Mouse (Mus musculus) midbrain, embryonic 13.5 days (tissue): ENCODE data around the gene Slc25a54. TPM values are rescaled to one million over a fixed set of nuclear protein-coding genes. Genes with fewer than 3 reads are reported as not detected.

Source experiments
- ATAC-seq: fragments of 200-750 bp; cut with Nextera tagmentation; 2 replicates; pipeline ENCODE4 v1.8.0; 2017; ENCODE audit warnings: mild to moderate bottlenecking, moderate TSS enrichment, moderate library complexity
- H3K27ac ChIP-seq: fragments of 300-500 bp; sonication (generic); 2 replicates; pipeline ENCODE4 v1.5.1; 2015; ENCODE audit warnings: inconsistent platforms, mild to moderate bottlenecking, moderate library complexity
- H3K27me3 ChIP-seq: fragments of 300-500 bp; sonication (generic); 2 replicates; pipeline ENCODE4 v1.6.1; 2015; ENCODE audit warnings: mild to moderate bottlenecking, inconsistent platforms
- H3K36me3 ChIP-seq: fragments of 300-500 bp; sonication (generic); 2 replicates; pipeline ENCODE4 v1.6.1; 2015; ENCODE audit warnings: mild to moderate bottlenecking, inconsistent platforms
- H3K4me1 ChIP-seq: fragments of 300-500 bp; sonication (generic); replicated peaks from 2 replicates; pipeline ENCODE4 v1.6.1; 2015; ENCODE audit warnings: inconsistent platforms
- H3K4me2 ChIP-seq: fragments of 300-500 bp; sonication (generic); replicated peaks from 2 replicates; pipeline ENCODE4 v1.6.1; 2015; ENCODE audit warnings: moderate library complexity, mild to moderate bottlenecking, inconsistent platforms
- H3K4me3 ChIP-seq: fragments of 300-500 bp; sonication (generic); replicated peaks from 2 replicates; pipeline ENCODE4 v1.5.1; 2015; ENCODE audit warnings: mild to moderate bottlenecking, inconsistent platforms
- H3K9ac ChIP-seq: fragments of 300-500 bp; sonication (generic); replicated peaks from 2 replicates; pipeline ENCODE4 v1.6.1; 2015; ENCODE audit warnings: mild to moderate bottlenecking, inconsistent platforms
- H3K9me3 ChIP-seq: fragments of 300-500 bp; sonication (generic); 2 replicates; pipeline ENCODE4 v1.6.1; 2016; ENCODE audit warnings: mild to moderate bottlenecking, inconsistent platforms
- WGBS: fragments of 180-500 bp; shearing (Covaris S2); methylation state at CpG from one replicate; pipeline ENCODE4 v1.1.7; 2015; 5-methylcytosine and 5-hydroxymethylcytosine counted together
- polyA plus RNA-seq: library from polyadenylated mRNA; unstranded; fragments of >200 nt; fragmentation: Nextera tagmentation; extraction: Ambion mirVana; gene quantifications from 2 replicates; pipeline ENCODE4 v1.2.1, GENCODE M21; 2015

The Slc25a54 gene
- polyA plus RNA-seq, 1 experiment from 2014 or later, result not detected

DNA sequence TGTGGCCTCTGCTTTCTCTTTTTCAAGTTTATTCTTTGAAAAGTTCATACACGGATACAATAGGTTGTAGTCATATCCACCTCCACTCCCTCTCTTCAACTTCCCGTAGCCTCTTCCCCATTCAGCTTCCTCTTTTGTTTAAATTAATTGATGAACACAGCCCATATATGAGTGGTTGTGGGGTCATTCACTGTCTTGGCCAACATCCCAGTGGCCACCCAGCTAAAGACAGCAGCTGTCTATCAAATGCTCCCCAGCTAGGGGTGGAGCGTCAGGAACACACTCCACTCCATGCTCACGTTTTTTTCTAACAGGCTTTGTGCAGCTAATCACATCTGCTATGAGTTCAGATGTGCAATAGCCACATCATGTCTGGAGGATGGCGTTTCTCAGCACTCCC lies 49.5 kb downstream of the Slc25a54 start:
- Histone ChIP-seq H3K4me2 (no peak overlapping the region), H3K9me3 (peaks cover 12% of the 10 kb centered on the region), H3K9ac (no peak overlapping the region), H3K4me3 (no peak overlapping the region), H3K27me3 (no peaks in the 10 kb centered on the region), H3K27ac (no peak overlapping the region), H3K4me1 (no peaks in the 10 kb centered on the region), H3K36me3 (peaks cover 12% of the 10 kb centered on the region)
- WGBS, result 81% methylated on average over 5 of the region's 5 CpGs
- no peak for ATAC-seq

DNA sequence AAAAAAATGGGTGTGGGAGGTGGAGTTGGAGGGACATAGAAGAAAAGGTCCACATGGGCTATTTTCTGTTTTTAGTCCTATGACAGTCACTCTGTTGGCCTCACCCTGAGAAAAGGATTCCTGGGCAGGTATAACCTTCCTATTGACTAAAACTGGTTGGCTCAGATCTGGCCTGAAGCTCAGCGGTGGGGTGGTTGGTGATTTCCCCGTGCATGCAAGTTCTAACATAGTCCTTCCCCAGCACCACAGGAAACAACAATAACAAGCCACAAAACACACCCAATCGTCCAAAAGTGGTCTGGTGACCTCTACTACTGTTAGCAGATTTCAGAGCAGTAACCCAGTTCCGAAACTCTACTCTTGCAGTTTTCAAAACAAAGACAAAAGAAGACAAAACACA lies 52.7 kb downstream of the Slc25a54 start:
- H3K27ac ChIP-seq, result no peak overlapping the region
- H3K4me1 ChIP-seq, result no peaks in the 10 kb centered on the region
- 92% methylated on average over 4 of the region's 4 CpGs for WGBS
- no peak for ATAC-seq
- H3K27me3 ChIP-seq, result no peaks in the 10 kb centered on the region
- no peak overlapping the region for H3K4me3 ChIP-seq
- peaks cover 12% of the 10 kb centered on the region for H3K9me3 ChIP-seq
- H3K36me3 ChIP-seq, result peaks cover 8% of the 10 kb centered on the region; the same call in 1 of the 2 replicates
- H3K9ac ChIP-seq, result no peak overlapping the region
- no peak overlapping the region for H3K4me2 ChIP-seq

DNA sequence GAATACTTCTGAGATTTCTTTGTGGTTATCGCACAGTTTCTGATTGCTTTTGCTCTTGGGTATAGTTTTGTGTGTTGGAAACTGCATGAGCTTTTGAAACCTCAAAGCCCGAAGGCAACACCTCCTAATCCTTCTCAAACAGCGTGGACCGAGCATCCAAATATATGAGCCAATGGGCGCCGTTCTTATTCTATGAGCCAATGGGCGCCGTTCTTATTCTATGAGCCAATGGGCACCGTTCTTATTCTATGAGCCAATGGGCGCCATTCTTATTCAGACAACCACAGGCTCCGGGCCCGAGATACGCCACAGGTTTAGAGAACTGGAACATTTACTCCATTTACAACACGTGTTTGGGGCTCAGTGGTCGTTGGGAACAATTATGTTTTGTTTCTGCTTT lies 53.8 kb downstream of the Slc25a54 start:
- H3K9me3 ChIP-seq, result peaks cover 12% of the 10 kb centered on the region
- no peaks in the 10 kb centered on the region for H3K27me3 ChIP-seq
- H3K4me2 ChIP-seq, result no peak overlapping the region
- no peak overlapping the region for H3K9ac ChIP-seq
- WGBS, result 96% methylated on average over 15 of the region's 15 CpGs
- no peak overlapping the region for H3K27ac ChIP-seq
- ATAC-seq, result no peak
- H3K4me3 ChIP-seq, result no peak overlapping the region
- no peaks in the 10 kb centered on the region for H3K4me1 ChIP-seq
- H3K36me3 ChIP-seq, result peaks cover 8% of the 10 kb centered on the region; the same call in 1 of the 2 replicates

DNA sequence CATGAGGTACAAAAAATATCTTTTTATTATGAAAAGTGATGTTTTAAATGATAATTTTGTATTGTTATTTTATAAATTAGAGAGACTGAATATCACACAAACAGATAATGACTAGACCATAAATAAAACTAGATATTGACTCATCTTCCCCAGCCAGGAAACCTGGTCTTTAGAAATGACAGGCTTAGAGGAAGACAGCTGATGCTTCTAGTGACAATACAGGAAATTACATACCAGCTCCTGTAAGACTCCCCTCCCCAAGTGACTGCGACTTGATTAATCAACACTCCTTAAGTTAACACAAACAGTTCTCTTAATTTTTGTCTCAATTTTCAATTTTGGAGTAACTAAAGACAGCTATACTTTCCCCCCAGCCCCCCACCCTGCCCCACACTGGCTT lies 55.1 kb downstream of the Slc25a54 start:
- no peak overlapping the region for H3K4me2 ChIP-seq
- H3K4me3 ChIP-seq, result no peak overlapping the region
- peaks cover 12% of the 10 kb centered on the region for H3K9me3 ChIP-seq
- H3K4me1 ChIP-seq, result no peaks in the 10 kb centered on the region
- H3K36me3 ChIP-seq, result peaks cover 8% of the 10 kb centered on the region; the same call in 1 of the 2 replicates
- no peak overlapping the region for H3K9ac ChIP-seq
- no peak overlapping the region for H3K27ac ChIP-seq
- ATAC-seq, result no peak
- no peaks in the 10 kb centered on the region for H3K27me3 ChIP-seq
- WGBS, result 97% methylated on average over 1 of the region's 1 CpGs

DNA sequence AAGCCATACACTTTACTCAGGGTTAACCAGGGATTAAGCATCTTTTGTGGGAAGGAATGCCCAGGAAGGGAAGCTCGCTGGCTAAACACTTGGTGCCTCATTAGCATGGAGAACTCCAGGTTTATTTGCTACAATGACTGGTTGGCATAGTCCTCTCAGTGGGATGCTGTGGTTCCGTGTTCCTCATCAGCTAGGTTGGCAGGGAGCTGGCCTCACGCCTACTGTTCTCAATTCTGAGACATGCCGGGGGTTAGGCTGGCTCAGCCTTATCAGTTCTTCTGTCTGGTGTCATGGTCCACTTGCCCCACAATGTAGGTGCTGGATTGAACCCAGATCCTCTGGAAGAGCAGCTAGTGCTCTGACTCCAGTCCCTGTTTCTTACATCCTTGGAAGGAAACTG lies 72.3 kb downstream of the Slc25a54 start:
- H3K4me3 ChIP-seq, result no peak overlapping the region
- H3K9me3 ChIP-seq, result no peaks in the 10 kb centered on the region
- no peak overlapping the region for H3K9ac ChIP-seq
- H3K27ac ChIP-seq, result no peak overlapping the region
- no peak; the same call in 1 of the 2 replicates for ATAC-seq
- no peaks in the 10 kb centered on the region for H3K27me3 ChIP-seq
- WGBS, result 65% methylated on average over 4 of the region's 4 CpGs
- H3K4me2 ChIP-seq, result no peak overlapping the region
- H3K36me3 ChIP-seq, result no peaks in the 10 kb centered on the region
- H3K4me1 ChIP-seq, result no peaks in the 10 kb centered on the region

DNA sequence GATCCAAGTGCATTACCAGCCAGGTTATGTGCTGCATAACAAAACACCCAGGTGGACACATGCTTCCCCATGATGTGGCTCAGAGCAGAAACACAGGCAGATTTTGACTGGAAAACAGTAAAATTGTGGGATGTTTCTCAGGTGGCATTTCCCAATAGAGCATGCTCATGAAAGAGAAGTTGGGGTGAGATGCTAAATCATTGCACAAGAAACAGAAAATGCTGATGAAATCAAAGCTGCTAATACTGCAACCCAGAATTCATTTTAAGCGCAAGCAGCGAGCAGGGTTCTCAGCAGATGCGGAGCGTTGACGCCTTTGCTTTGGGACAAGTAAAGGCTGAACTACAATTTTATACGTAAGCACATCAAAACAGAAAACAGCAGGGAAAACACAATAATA lies 73.1 kb downstream of the Slc25a54 start:
- Histone ChIP-seq H3K27ac (no peak overlapping the region), H3K27me3 (no peaks in the 10 kb centered on the region), H3K4me3 (no peak overlapping the region), H3K9ac (no peak overlapping the region), H3K9me3 (no peaks in the 10 kb centered on the region), H3K36me3 (no peaks in the 10 kb centered on the region), H3K4me2 (no peak overlapping the region), H3K4me1 (no peaks in the 10 kb centered on the region)
- WGBS, result 93% methylated on average over 6 of the region's 6 CpGs
- ATAC-seq, result no peak

DNA sequence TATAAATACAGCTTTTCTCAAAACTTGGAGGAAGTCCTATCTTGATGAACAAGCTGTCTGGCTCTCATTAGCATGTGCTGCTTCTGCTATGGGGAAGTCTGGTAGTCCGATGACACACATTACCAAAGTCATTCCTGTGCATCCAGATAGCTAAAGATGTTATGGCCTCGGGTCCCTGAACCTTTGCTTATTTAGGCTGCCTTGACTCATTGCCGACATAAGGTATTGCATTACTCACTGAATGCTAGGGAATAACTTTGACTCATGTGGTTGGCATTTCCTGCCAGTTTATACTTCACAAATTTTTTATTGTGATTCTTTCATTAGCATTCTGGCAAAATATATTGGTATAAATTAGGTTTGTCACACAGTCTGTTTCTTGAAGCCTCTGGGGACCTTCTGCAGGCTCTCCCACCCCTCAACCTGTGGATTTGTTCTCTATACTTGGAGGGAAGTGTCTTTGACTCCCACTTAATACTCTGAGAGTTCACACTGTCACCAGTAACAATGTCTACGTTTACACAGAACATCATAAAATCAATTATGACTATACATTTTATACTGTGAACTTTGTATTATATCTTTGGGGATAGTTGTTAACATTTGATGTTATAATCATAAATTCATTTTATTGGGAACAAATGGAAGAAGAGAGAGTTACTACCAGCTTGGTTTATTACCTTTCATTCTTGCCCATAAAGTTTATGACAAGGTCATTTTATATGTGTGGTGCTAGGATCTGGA lies 75.8 kb downstream of the Slc25a54 start:
- Histone ChIP-seq H3K36me3 (no peaks in the 10 kb centered on the region; the same call in 1 of the 2 replicates), H3K4me1 (no peaks in the 10 kb centered on the region), H3K9ac (no peak overlapping the region), H3K4me3 (no peak overlapping the region), H3K4me2 (no peak overlapping the region), H3K9me3 (no peaks in the 10 kb centered on the region), H3K27me3 (no peaks in the 10 kb centered on the region), H3K27ac (no peak overlapping the region)
- 93% methylated on average over 4 of the region's 4 CpGs for WGBS
- no peak for ATAC-seq

DNA sequence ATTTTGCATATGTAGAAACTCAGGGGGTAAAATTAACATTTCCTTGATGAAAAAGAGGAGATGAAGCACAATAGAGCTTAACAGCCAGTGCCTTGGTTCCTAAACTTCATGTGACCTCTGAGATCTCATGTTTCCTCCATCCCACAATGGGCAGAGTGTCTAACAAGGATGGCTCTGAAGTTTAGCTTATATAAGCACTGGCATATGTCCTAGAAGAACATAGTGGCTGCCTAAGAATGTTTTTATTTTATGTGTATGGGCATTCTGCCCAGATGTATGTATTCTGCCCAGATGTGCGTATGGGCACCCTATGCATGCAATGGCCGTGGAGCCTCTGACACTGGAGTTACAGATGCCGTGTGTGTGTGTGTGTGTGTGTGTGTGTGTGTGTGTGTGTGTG lies 77.2 kb downstream of the Slc25a54 start:
- no peaks in the 10 kb centered on the region for H3K27me3 ChIP-seq
- ATAC-seq, result no peak
- H3K4me3 ChIP-seq, result no peak overlapping the region
- no peaks in the 10 kb centered on the region; the same call in 1 of the 2 replicates for H3K36me3 ChIP-seq
- H3K9me3 ChIP-seq, result no peaks in the 10 kb centered on the region
- H3K9ac ChIP-seq, result no peak overlapping the region
- no peak overlapping the region for H3K27ac ChIP-seq
- no peaks in the 10 kb centered on the region for H3K4me1 ChIP-seq
- no peak overlapping the region for H3K4me2 ChIP-seq
- WGBS, result 85% methylated on average over 3 of the region's 3 CpGs

DNA sequence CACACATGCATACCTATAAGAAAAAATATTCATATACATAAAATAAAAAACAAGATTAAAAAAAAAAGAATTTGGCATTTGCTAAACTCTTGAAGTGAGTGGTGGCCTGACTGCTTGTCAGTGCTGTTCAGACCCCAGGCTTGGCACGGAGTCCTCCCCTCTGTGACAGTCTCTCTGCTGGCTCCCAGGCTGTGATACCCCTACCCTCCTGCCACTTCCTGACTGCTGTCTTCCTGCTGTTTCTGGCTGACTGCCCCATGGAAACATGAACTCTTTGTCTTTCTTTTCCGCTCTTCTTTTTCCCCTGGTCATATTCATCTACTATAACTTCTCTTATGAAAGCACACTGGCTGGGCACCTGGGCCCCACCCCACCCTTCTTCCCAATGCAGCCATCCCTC lies 83.8 kb downstream of the Slc25a54 start:
- peaks cover 13% of the 10 kb centered on the region; the same call in 1 of the 2 replicates for H3K36me3 ChIP-seq
- ATAC-seq, result no peak
- H3K9me3 ChIP-seq, result no peaks in the 10 kb centered on the region
- no peak overlapping the region for H3K4me2 ChIP-seq
- H3K4me1 ChIP-seq, result no peaks in the 10 kb centered on the region
- no peak overlapping the region for H3K27ac ChIP-seq
- no peak overlapping the region for H3K4me3 ChIP-seq
- no peaks in the 10 kb centered on the region for H3K27me3 ChIP-seq
- H3K9ac ChIP-seq, result no peak overlapping the region
- WGBS, result 96% methylated on average over 2 of the region's 2 CpGs

DNA sequence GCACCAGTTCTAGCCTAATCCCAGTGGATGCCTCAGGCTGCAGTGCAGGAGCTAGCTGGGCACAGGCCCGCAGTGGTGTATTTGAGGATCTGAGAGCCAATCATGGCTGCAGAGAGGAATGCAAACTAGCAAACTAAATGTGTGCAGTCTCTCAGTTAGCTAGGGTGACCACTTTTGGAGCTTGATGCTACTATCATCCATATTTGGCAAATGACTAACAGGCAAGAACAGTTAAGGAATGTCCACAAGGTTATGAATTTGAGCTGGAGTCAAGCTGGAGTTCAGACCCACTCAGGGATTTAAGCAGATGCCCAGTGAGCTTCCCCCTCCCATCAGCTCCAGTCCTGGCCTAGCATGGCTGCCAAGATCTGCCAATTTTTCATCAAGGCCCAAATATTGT lies 84.4 kb downstream of the Slc25a54 start:
- H3K4me2 ChIP-seq, result no peak overlapping the region
- peaks cover 13% of the 10 kb centered on the region; the same call in 1 of the 2 replicates for H3K36me3 ChIP-seq
- H3K4me3 ChIP-seq, result no peak overlapping the region
- H3K9ac ChIP-seq, result no peak overlapping the region
- no peaks in the 10 kb centered on the region for H3K9me3 ChIP-seq
- ATAC-seq, result no peak
- no peak overlapping the region for H3K27ac ChIP-seq
- WGBS, result 79% methylated on average over 1 of the region's 1 CpGs
- H3K27me3 ChIP-seq, result no peaks in the 10 kb centered on the region
- no peaks in the 10 kb centered on the region for H3K4me1 ChIP-seq

DNA sequence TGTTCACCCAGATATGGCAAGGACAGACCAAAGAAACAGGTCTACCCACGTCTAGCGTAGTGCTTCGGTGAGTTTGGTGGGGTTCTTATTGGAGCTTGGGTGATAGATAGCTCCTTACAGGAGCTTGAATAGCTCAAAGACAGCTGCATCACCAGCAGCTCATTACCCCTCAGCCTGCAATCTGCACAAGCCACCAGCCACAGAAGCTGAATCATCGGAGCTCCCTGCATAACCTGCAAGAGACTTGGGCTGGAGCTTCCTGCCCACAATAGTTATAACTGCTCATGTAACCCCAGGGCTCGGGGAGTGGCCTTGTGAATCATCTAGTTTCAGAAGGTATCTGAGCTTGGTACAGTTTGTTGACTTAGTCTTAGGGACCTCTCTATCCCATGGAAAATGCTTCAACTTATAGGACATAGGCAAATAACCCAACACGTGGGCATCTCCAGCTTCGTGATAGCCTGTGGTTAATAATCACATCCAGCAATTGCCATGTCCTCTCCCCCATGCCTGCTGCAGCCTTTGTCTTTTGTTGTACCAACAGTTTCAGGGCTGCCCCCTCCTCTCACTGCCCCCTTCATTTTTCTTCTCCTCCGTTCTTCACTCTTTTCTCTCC lies 85.1 kb downstream of the Slc25a54 start:
- H3K4me3 ChIP-seq, result no peak overlapping the region
- H3K9ac ChIP-seq, result no peak overlapping the region
- WGBS, result 95% methylated on average over 8 of the region's 8 CpGs
- ATAC-seq, result no peak
- H3K36me3 ChIP-seq, result peaks cover 13% of the 10 kb centered on the region; the same call in 1 of the 2 replicates
- H3K4me2 ChIP-seq, result no peak overlapping the region
- no peaks in the 10 kb centered on the region for H3K9me3 ChIP-seq
- H3K4me1 ChIP-seq, result no peaks in the 10 kb centered on the region
- no peaks in the 10 kb centered on the region for H3K27me3 ChIP-seq
- H3K27ac ChIP-seq, result no peak overlapping the region
